Mouse (Mus musculus): ENCODE data around the gene Cabp4. TPM values are rescaled to one million over a fixed set of nuclear protein-coding genes. Genes with fewer than 3 reads are reported as not detected.
"Not testable (repeated sequence)": the region's sequence is repeated elsewhere in the genome, so short reads cannot be mapped to it uniquely, and the experiment has no call there.

The Cabp4 gene
- polyA plus RNA-seq, 1 experiment from 2014 or later = 0.09 TPM

- not testable (repeated sequence) for H3K4me1 ChIP-seq (ENCODE audit: control insufficient read depth, insufficient read depth, low read length); H3K9me3 ChIP-seq (ENCODE audit: control insufficient read depth, low read length); H3K4me3 ChIP-seq (ENCODE audit: low read length); H3K27me3 ChIP-seq (ENCODE audit: control insufficient read depth, insufficient read depth, low read length); H3K9ac ChIP-seq (ENCODE audit: low read depth, low read length); H3K27ac ChIP-seq (ENCODE audit: low read depth, low read length); ATAC-seq (ENCODE audit: low FRiP score, low TSS enrichment); H3K4me2 ChIP-seq (replicated peaks; ENCODE audit: low read depth, low read length)
- WGBS = 77% methylated on average over 6 of the region's 6 CpGs
- peaks cover 23% of the 10 kb centered on the region for H3K36me3 ChIP-seq (ENCODE audit: control insufficient read depth, insufficient read depth, low read length)
Observed at GRCm38 (mm10) chr19:4135229-4135962, 8.4 kb downstream of the Cabp4 start.

DNA sequence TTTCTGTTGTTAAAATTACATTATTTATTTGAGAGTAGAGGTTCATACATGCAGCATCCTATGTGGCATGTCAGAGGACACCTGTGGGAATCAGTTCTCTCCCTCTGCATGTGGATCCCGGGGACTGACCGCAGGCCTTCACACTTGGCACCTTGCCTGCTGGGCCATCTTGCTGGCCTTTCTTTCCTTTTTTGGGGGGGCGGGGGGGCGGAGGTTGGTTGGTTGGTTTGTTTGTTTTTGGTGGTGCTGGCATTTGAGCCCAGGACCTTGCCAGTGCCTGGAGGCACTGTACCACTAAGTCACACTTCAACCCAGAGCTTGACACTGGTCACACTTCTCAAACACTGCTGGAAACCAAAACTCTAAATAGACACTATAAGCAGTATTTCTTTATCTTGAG, 9.5 kb downstream of the Cabp4 start:
- Histone ChIP-seq H3K36me3 (ENCODE audit: control insufficient read depth, insufficient read depth, low read length) (peaks cover 33% of the 10 kb centered on the region), H3K9me3 (ENCODE audit: control insufficient read depth, low read length) (no peaks in the 10 kb centered on the region), H3K27me3 (ENCODE audit: control insufficient read depth, insufficient read depth, low read length) (no peaks in the 10 kb centered on the region), H3K9ac (ENCODE audit: low read depth, low read length) (no peak overlapping the region), H3K4me2 (replicated peaks; ENCODE audit: low read depth, low read length) (no peak overlapping the region), H3K4me1 (ENCODE audit: control insufficient read depth, insufficient read depth, low read length) (no peaks in the 10 kb centered on the region), H3K4me3 (ENCODE audit: low read length) (no peak overlapping the region), H3K27ac (ENCODE audit: low read depth, low read length) (no peak overlapping the region)
- 84% methylated on average over 4 of the region's 4 CpGs for WGBS
- ATAC-seq (ENCODE audit: low FRiP score, low TSS enrichment) = no peak

DNA sequence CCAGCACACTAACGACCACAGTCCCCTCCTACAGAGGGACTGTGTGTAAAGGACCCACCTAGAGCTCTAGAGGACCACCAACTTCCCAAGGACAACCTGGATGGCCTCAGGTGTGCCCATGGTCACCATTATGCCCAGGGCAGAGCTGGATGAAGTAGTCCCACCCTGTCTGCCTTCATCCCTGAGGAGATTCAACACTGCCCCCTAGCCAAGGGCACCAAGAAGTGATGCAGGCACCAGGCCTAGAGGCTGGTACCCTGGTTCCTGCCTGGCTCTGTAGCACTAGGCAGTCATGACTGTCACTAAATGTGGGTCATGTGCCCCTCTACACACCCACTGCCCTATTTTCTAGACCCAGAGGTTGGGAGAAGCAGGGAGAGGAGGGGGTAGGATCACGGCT, 12.1 kb downstream of the Cabp4 start:
- WGBS = 80% methylated on average over 2 of the region's 2 CpGs
- H3K4me2 ChIP-seq (replicated peaks; ENCODE audit: low read depth, low read length) = no peak overlapping the region
- peaks cover 46% of the 10 kb centered on the region for H3K36me3 ChIP-seq (ENCODE audit: control insufficient read depth, insufficient read depth, low read length)
- H3K27ac ChIP-seq (ENCODE audit: low read depth, low read length) = no peak overlapping the region
- H3K4me1 ChIP-seq (ENCODE audit: control insufficient read depth, insufficient read depth, low read length) = peaks cover 3% of the 10 kb centered on the region; the same call in 1 of the 2 replicates
- H3K27me3 ChIP-seq (ENCODE audit: control insufficient read depth, insufficient read depth, low read length) = no peaks in the 10 kb centered on the region
- H3K4me3 ChIP-seq (ENCODE audit: low read length) = no peak overlapping the region
- no peak overlapping the region for H3K9ac ChIP-seq (ENCODE audit: low read depth, low read length)
- ATAC-seq (ENCODE audit: low FRiP score, low TSS enrichment) = no peak
- no peaks in the 10 kb centered on the region for H3K9me3 ChIP-seq (ENCODE audit: control insufficient read depth, low read length)

GRCm38 (mm10) chr19:4131075-4131474, 12.8 kb downstream of the Cabp4 start:
- Histone ChIP-seq H3K27me3 (ENCODE audit: control insufficient read depth, insufficient read depth, low read length) (no peaks in the 10 kb centered on the region), H3K9ac (ENCODE audit: low read depth, low read length) (no peak overlapping the region), H3K4me1 (ENCODE audit: control insufficient read depth, insufficient read depth, low read length) (peaks cover 8% of the 10 kb centered on the region; the same call in 1 of the 2 replicates), H3K36me3 (ENCODE audit: control insufficient read depth, insufficient read depth, low read length) (peaks cover 46% of the 10 kb centered on the region), H3K4me3 (ENCODE audit: low read length) (no peak overlapping the region), H3K4me2 (replicated peaks; ENCODE audit: low read depth, low read length) (no peak overlapping the region), H3K27ac (ENCODE audit: low read depth, low read length) (no peak overlapping the region), H3K9me3 (ENCODE audit: control insufficient read depth, low read length) (no peaks in the 10 kb centered on the region)
- ATAC-seq (ENCODE audit: low FRiP score, low TSS enrichment) = no peak
- WGBS = 98% methylated on average over 5 of the region's 5 CpGs

DNA sequence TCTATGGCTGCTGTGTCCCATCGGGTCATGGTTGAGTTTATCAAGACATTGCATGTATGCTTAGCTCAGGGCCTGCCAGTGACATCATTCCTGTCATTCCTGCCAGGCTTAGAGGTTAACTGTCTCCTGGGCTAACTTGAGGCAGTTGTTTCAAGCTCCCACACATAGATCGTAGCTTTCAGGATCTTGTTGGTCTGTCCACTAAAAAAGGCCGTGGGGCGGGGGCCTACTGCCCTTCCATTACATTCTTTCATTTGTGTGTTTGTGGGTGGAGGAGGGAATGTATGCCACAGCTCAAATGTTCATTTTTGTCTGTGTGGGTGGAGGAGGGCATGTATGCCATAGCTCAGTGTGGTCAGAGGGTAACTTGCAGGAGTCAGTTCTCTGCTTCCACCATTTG, 13.7 kb downstream of the Cabp4 start:
- Histone ChIP-seq H3K4me2 (replicated peaks; ENCODE audit: low read depth, low read length) (no peak overlapping the region), H3K9ac (ENCODE audit: low read depth, low read length) (no peak overlapping the region), H3K9me3 (ENCODE audit: control insufficient read depth, low read length) (no peaks in the 10 kb centered on the region), H3K4me1 (ENCODE audit: control insufficient read depth, insufficient read depth, low read length) (peaks cover 8% of the 10 kb centered on the region; the same call in 1 of the 2 replicates), H3K4me3 (ENCODE audit: low read length) (no peak overlapping the region), H3K36me3 (ENCODE audit: control insufficient read depth, insufficient read depth, low read length) (peaks cover 46% of the 10 kb centered on the region), H3K27ac (ENCODE audit: low read depth, low read length) (no peak overlapping the region), H3K27me3 (ENCODE audit: control insufficient read depth, insufficient read depth, low read length) (no peaks in the 10 kb centered on the region)
- ATAC-seq (ENCODE audit: low FRiP score, low TSS enrichment) = no peak
- 76% methylated on average over 4 of the region's 4 CpGs for WGBS

DNA sequence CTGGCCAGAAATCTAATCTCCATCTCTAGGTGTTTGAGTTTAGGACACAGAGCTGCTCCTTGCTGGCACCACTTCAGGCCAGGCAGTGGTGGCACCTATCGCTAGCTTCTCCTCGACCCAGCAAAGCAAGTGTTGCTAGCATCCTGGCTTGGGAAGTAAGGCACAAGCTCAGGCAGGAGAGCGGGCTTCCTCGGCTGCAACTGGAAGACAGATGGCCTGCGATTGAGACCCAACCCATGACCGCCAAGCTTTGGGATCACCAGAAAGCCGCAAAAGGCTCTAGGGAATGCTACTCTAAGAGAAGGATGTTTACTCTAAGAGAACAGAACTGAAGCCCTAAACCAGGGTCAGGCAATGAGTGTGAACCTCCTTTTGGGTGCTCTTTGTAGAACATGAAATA, 14.4 kb downstream of the Cabp4 start:
- Histone ChIP-seq H3K9me3 (ENCODE audit: control insufficient read depth, low read length) (no peaks in the 10 kb centered on the region), H3K4me2 (replicated peaks; ENCODE audit: low read depth, low read length) (no peak overlapping the region), H3K27ac (ENCODE audit: low read depth, low read length) (no peak overlapping the region), H3K4me1 (ENCODE audit: control insufficient read depth, insufficient read depth, low read length) (peaks cover 8% of the 10 kb centered on the region; the same call in 1 of the 2 replicates), H3K9ac (ENCODE audit: low read depth, low read length) (no peak overlapping the region), H3K27me3 (ENCODE audit: control insufficient read depth, insufficient read depth, low read length) (no peaks in the 10 kb centered on the region), H3K36me3 (ENCODE audit: control insufficient read depth, insufficient read depth, low read length) (peaks cover 46% of the 10 kb centered on the region), H3K4me3 (ENCODE audit: low read length) (no peak overlapping the region)
- 90% methylated on average over 7 of the region's 7 CpGs for WGBS
- ATAC-seq (ENCODE audit: low FRiP score, low TSS enrichment) = no peak

DNA sequence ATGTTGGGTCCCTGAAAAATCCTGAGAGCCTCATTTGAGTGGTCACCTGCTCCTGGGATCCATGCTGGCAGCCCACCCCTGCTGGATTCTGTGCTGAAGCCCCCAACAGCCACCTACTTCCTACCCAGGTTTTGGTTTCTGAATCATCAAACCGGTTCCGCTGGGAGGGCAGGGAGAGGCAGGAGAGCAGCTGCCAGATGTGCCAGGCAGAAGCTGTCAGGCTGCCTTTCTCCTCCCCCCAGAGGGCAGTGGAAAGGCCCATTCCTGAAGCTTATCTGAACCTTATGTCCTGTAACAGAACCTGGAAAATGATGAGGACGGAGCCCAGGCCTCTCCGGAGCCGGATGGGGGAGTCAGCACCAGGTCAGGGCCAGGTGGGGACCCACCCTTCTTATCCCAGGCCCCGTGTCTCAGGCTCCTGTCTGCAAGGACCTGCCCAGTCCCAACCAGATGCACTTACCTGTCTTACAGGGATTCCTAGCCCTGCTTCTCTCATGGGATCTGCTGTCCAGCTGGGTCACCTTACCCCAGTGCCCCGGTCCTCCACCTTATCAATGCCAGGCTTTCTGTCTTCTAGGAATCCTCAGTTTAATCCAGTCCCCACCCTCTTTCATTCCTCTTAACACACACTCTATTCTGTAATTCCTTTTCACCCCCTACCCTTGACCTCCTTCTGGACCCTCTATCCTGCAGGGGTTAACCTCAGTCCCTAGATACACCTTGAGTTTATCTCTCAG, 16.9 kb downstream of the Cabp4 start:
- Histone ChIP-seq H3K27ac (ENCODE audit: low read depth, low read length) (no peak overlapping the region), H3K4me1 (ENCODE audit: control insufficient read depth, insufficient read depth, low read length) (peaks cover 8% of the 10 kb centered on the region; the same call in 1 of the 2 replicates), H3K27me3 (ENCODE audit: control insufficient read depth, insufficient read depth, low read length) (no peaks in the 10 kb centered on the region), H3K4me3 (ENCODE audit: low read length) (peak overlapping the region; percentile 88), H3K9me3 (ENCODE audit: control insufficient read depth, low read length) (no peaks in the 10 kb centered on the region), H3K36me3 (ENCODE audit: control insufficient read depth, insufficient read depth, low read length) (peaks cover 35% of the 10 kb centered on the region), H3K9ac (ENCODE audit: low read depth, low read length) (peak overlapping the region; percentile 87; the same call in 1 of the 2 replicates), H3K4me2 (replicated peaks; ENCODE audit: low read depth, low read length) (peak overlapping the region; percentile 81)
- no peak for ATAC-seq (ENCODE audit: low FRiP score, low TSS enrichment)
- WGBS = 61% methylated on average over 7 of the region's 7 CpGs

GRCm38 (mm10) chr19:4125741-4126696, 17.8 kb downstream of the Cabp4 start, which contains the start of gene Aip:
TSS of gene Aip (minus strand) at chr19:4125858.
- WGBS = 2% methylated on average over 63 of the region's 64 CpGs
- Histone ChIP-seq H3K4me1 (ENCODE audit: control insufficient read depth, insufficient read depth, low read length) (peaks cover 8% of the 10 kb centered on the region; the same call in 1 of the 2 replicates), H3K27me3 (ENCODE audit: control insufficient read depth, insufficient read depth, low read length) (no peaks in the 10 kb centered on the region), H3K27ac (ENCODE audit: low read depth, low read length) (peak within 1 kb of the TSS; percentile 47; the same call in 1 of the 2 replicates), H3K36me3 (ENCODE audit: control insufficient read depth, insufficient read depth, low read length) (peaks cover 26% of the 10 kb centered on the region), H3K4me2 (replicated peaks; ENCODE audit: low read depth, low read length) (peak within 1 kb of the TSS; percentile 81), H3K9ac (ENCODE audit: low read depth, low read length) (peak within 1 kb of the TSS; percentile 87), H3K9me3 (ENCODE audit: control insufficient read depth, low read length) (no peaks in the 10 kb centered on the region), H3K4me3 (ENCODE audit: low read length) (peak within 1 kb of the TSS; percentile 88)
- peak; percentile 96 for ATAC-seq (ENCODE audit: low FRiP score, low TSS enrichment)

Data from kidney, embryonic 14.5 days (tissue).